Mouse (Mus musculus) midbrain, embryonic 12.5 days (tissue): ENCODE results near the gene Impad1. TPM values are rescaled to one million over a fixed set of nuclear protein-coding genes. Genes with fewer than 3 reads are reported as not detected.
A peak's percentile ranks its signal among the peaks of the same experiment; 100 is the strongest.

ENCODE experiments used
- ATAC-seq: fragments of 200-750 bp; cut with Nextera tagmentation; 2 replicates; pipeline ENCODE4 v1.8.0; 2017; ENCODE audit warnings: low read depth, moderate TSS enrichment, moderate library complexity; ENCODE audit not compliant: low FRiP score
- H3K27ac ChIP-seq: fragments of 300-500 bp; sonication (generic); replicated peaks from 2 replicates; pipeline ENCODE4 v1.5.1; 2016; ENCODE audit warnings: mild to moderate bottlenecking
- H3K27me3 ChIP-seq: fragments of 300-500 bp; sonication (generic); 2 replicates; pipeline ENCODE4 v1.6.1; 2016; ENCODE audit warnings: mild to moderate bottlenecking
- H3K36me3 ChIP-seq: fragments of 300-500 bp; sonication (generic); 2 replicates; pipeline ENCODE4 v1.6.1; 2016
- H3K4me1 ChIP-seq: fragments of 300-500 bp; sonication (generic); 2 replicates; pipeline ENCODE4 v1.6.1; 2016
- H3K4me2 ChIP-seq: fragments of 300-500 bp; sonication (generic); replicated peaks from 2 replicates; pipeline ENCODE4 v1.6.1; 2016; ENCODE audit warnings: mild to moderate bottlenecking, moderate library complexity
- H3K4me3 ChIP-seq: fragments of 300-500 bp; sonication (generic); 2 replicates; pipeline ENCODE4 v1.5.1; 2016; ENCODE audit warnings: mild to moderate bottlenecking
- H3K9ac ChIP-seq: fragments of 300-500 bp; sonication (generic); replicated peaks from 2 replicates; pipeline ENCODE4 v1.6.1; 2016; ENCODE audit warnings: mild to moderate bottlenecking, moderate library complexity
- H3K9me3 ChIP-seq: fragments of 300-500 bp; sonication (generic); 2 replicates; pipeline ENCODE4 v1.6.1; 2016; ENCODE audit warnings: mild to moderate bottlenecking
- WGBS: fragments of 180-500 bp; shearing (Covaris S2); methylation state at CpG from one replicate; pipeline ENCODE4 v1.1.7; 2016; 5-methylcytosine and 5-hydroxymethylcytosine counted together
- polyA plus RNA-seq: library from polyadenylated mRNA; unstranded; fragments of >200 nt; fragmentation: Nextera tagmentation; extraction: Ambion mirVana; gene quantifications from 2 replicates; pipeline ENCODE4 v1.2.1, GENCODE M21; 2016

Gene Impad1
- polyA plus RNA-seq, 1 experiment from 2014 or later, result 47.3 TPM

GRCm38 (mm10) chr4:4779265-4779770 lies 13.8 kb downstream of the Impad1 start:
- Histone ChIP-seq H3K27ac (no peak overlapping the region), H3K9ac (no peak overlapping the region), H3K36me3 (peaks cover 44% of the 10 kb centered on the region), H3K27me3 (no peaks in the 10 kb centered on the region), H3K4me3 (no peak overlapping the region), H3K4me1 (no peaks in the 10 kb centered on the region), H3K4me2 (no peak overlapping the region), H3K9me3 (peaks cover 10% of the 10 kb centered on the region; the same call in 1 of the 2 replicates)
- ATAC-seq, result no peak

GRCm38 (mm10) chr4:4771523-4772114 lies 21.5 kb downstream of the Impad1 start:
- ATAC-seq, result peak; percentile 52; the same call in 1 of the 2 replicates
- Histone ChIP-seq H3K27ac (no peak overlapping the region), H3K9ac (no peak overlapping the region), H3K4me2 (no peak overlapping the region), H3K27me3 (no peaks in the 10 kb centered on the region), H3K36me3 (peaks cover 31% of the 10 kb centered on the region), H3K4me3 (no peak overlapping the region), H3K4me1 (no peaks in the 10 kb centered on the region), H3K9me3 (no peaks in the 10 kb centered on the region)
- 79% methylated on average over 2 of the region's 2 CpGs for WGBS

- Histone ChIP-seq H3K4me2 (no peak overlapping the region), H3K27ac (no peak overlapping the region), H3K27me3 (no peaks in the 10 kb centered on the region), H3K4me1 (no peaks in the 10 kb centered on the region), H3K9ac (no peak overlapping the region), H3K9me3 (no peaks in the 10 kb centered on the region), H3K36me3 (peaks cover 16% of the 10 kb centered on the region), H3K4me3 (no peak overlapping the region)
- no peak for ATAC-seq
- 91% methylated on average over 5 of the region's 5 CpGs for WGBS
Measured at GRCm38 (mm10) chr4:4765806-4766205, 27.3 kb downstream of the Impad1 start.

GRCm38 (mm10) chr4:4758376-4758775 lies 34.8 kb downstream of the Impad1 start:
- Histone ChIP-seq H3K27me3 (no peaks in the 10 kb centered on the region), H3K9me3 (no peaks in the 10 kb centered on the region), H3K4me1 (no peaks in the 10 kb centered on the region), H3K36me3 (no peaks in the 10 kb centered on the region), H3K4me2 (no peak overlapping the region), H3K9ac (no peak overlapping the region), H3K4me3 (no peak overlapping the region), H3K27ac (no peak overlapping the region)
- 83% methylated on average over 4 of the region's 4 CpGs for WGBS
- ATAC-seq, result no peak

GRCm38 (mm10) chr4:4729427-4729826 lies 63.7 kb downstream of the Impad1 start:
- ATAC-seq, result peak; percentile 58; the same call in 1 of the 2 replicates
- no peak overlapping the region for H3K4me2 ChIP-seq
- WGBS, result 54% methylated on average over 3 of the region's 3 CpGs

GRCm38 (mm10) chr4:4726241-4726776 lies 66.8 kb downstream of the Impad1 start:
- no peak overlapping the region for H3K4me2 ChIP-seq
- no peak for ATAC-seq
- H3K9me3 ChIP-seq, result no peaks in the 10 kb centered on the region
- no peak overlapping the region for H3K27ac ChIP-seq
- 88% methylated on average over 3 of the region's 3 CpGs for WGBS
- no peak overlapping the region for H3K9ac ChIP-seq
- no peaks in the 10 kb centered on the region for H3K36me3 ChIP-seq
- no peak overlapping the region for H3K4me3 ChIP-seq
- no peaks in the 10 kb centered on the region for H3K4me1 ChIP-seq
- H3K27me3 ChIP-seq, result no peaks in the 10 kb centered on the region

More at GRCm38 (mm10) chr4:4729427-4729826, 63.7 kb downstream of the Impad1 start:
- Histone ChIP-seq H3K4me3 (no peak overlapping the region), H3K27ac (no peak overlapping the region), H3K9me3 (no peaks in the 10 kb centered on the region), H3K9ac (no peak overlapping the region), H3K4me1 (no peaks in the 10 kb centered on the region), H3K36me3 (no peaks in the 10 kb centered on the region), H3K27me3 (no peaks in the 10 kb centered on the region)

- 81% methylated on average over 8 of the region's 8 CpGs for WGBS
- no peak overlapping the region for H3K4me2 ChIP-seq
Measured at GRCm38 (mm10) chr4:4723821-4724220, 69.3 kb downstream of the Impad1 start.

GRCm38 (mm10) chr4:4722081-4722480 lies 71.1 kb downstream of the Impad1 start:
- no peak for ATAC-seq
- Histone ChIP-seq H3K4me1 (no peaks in the 10 kb centered on the region), H3K36me3 (no peaks in the 10 kb centered on the region), H3K9ac (no peak overlapping the region), H3K9me3 (no peaks in the 10 kb centered on the region), H3K4me3 (no peak overlapping the region), H3K4me2 (no peak overlapping the region), H3K27ac (no peak overlapping the region), H3K27me3 (no peaks in the 10 kb centered on the region)
- WGBS, result 24% methylated on average over 1 of the region's 1 CpGs

More at GRCm38 (mm10) chr4:4723821-4724220, 69.3 kb downstream of the Impad1 start:
- no peak overlapping the region for H3K4me3 ChIP-seq
- H3K27me3 ChIP-seq, result no peaks in the 10 kb centered on the region
- H3K36me3 ChIP-seq, result no peaks in the 10 kb centered on the region
- H3K9me3 ChIP-seq, result no peaks in the 10 kb centered on the region
- H3K4me1 ChIP-seq, result no peaks in the 10 kb centered on the region
- H3K27ac ChIP-seq, result no peak overlapping the region
- ATAC-seq, result no peak
- no peak overlapping the region for H3K9ac ChIP-seq

GRCm38 (mm10) chr4:4717763-4718347 lies 75.3 kb downstream of the Impad1 start:
- Histone ChIP-seq H3K4me3 (no peak overlapping the region), H3K9ac (no peak overlapping the region), H3K36me3 (no peaks in the 10 kb centered on the region), H3K4me2 (no peak overlapping the region), H3K4me1 (no peaks in the 10 kb centered on the region), H3K27ac (no peak overlapping the region), H3K27me3 (no peaks in the 10 kb centered on the region), H3K9me3 (no peaks in the 10 kb centered on the region)
- no peak for ATAC-seq
- WGBS, result 64% methylated on average over 4 of the region's 4 CpGs
